Mouse (Mus musculus): ENCODE results near the gene Irf2.

- no peak for TF ChIP-seq CTCF (IDR thresholded peaks at IDR 0.05; ENCODE audit: control insufficient read depth, insufficient read depth, insufficient replicate concordance, low read depth, low read length)
- no peak for TF ChIP-seq POLR2A (IDR thresholded peaks at IDR 0.05; ENCODE audit: control insufficient read depth, low read depth, low read length)
Measured at GRCm38 (mm10) chr8:46867440-46867839, 127.9 kb downstream of the Irf2 start.
